Mouse (Mus musculus) retina, postnatal 1 day (tissue): Measurements from ENCODE around the gene Sorbs1.

Experiments used
- DNase-seq: peaks from one replicate; pipeline ENCODE4 v3.0.0-alpha.2; 2012

Sorbs1 gene

GRCm38 (mm10) chr19:40253768-40254167, 259.8 kb downstream of the Sorbs1 start:
- no peak for DNase-seq

- no peak for DNase-seq
These were observed 262.5 kb downstream of the Sorbs1 start for GRCm38 (mm10) chr19:40251115-40251514.

- DNase-seq, result no peak
These were observed 264.2 kb downstream of the Sorbs1 start for GRCm38 (mm10) chr19:40249352-40249751.

- DNase-seq, result no peak
These were observed 265.1 kb downstream of the Sorbs1 start for GRCm38 (mm10) chr19:40248476-40248875.

- DNase-seq, result peak; percentile 27
These were observed 266.3 kb downstream of the Sorbs1 start for GRCm38 (mm10) chr19:40247268-40247666.

- DNase-seq, result no peak
These were observed 266.8 kb downstream of the Sorbs1 start for GRCm38 (mm10) chr19:40246646-40247267.
